Mouse (Mus musculus): ENCODE results near the gene Cd63.

Cd63 gene

DNA sequence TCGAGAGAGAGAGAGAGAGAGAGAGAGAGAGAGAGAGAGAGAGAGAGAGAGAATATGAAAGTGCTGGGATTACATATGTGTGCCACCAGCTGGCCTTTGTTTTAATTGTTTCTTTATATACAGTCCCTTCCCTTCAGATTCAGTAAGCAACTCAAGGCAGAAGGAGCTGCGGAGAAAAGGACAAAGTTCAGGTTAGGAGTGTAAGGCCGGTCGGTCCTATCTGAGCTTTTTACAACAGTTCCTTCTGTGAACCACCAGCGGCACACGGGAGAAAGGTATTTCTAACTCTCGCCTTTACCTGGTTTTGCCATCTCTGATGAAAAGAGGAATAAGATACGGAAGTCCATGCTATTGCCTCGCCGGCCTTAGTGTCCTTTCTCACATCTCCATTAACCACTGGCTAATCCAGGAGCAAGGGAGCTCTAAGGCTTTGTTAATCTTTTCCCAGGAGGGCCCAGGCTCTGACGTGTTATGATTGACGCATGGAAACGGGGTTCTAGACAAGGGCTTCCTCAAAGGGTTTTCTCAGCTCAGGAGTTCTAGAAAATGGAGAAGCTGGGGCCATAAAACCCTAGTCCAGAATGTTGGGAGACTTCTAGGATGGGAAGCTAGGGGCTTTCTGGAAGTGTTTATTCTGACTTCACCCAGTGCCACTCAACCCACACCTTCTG, 8.1 kb downstream of the Cd63 start:
- no peak for DNase-seq

DNA sequence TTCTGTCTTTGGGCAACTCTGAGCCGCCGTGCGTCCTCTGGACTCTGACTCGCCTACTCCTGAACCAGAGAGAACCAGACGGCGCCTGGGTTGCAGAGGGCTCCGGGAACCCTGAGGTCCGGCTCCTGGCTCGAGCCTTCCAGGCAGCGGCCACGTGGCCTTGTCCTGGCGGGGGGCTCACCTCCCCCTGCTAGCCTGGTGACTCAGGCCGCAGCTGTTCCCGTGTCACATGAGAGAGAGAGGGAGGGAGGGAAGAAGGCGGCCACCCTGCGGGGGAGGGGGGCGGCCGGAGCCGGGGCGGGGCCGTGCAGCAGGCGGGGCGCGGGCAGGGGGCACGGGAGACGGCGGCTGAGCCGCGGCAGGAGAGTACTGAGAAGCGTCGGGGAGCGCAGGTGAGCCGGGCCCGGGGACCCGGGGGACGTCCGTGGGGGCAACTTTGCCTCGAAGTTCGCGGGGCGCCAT, 8.8 kb downstream of the Cd63 start:
- no peak for DNase-seq

DNA sequence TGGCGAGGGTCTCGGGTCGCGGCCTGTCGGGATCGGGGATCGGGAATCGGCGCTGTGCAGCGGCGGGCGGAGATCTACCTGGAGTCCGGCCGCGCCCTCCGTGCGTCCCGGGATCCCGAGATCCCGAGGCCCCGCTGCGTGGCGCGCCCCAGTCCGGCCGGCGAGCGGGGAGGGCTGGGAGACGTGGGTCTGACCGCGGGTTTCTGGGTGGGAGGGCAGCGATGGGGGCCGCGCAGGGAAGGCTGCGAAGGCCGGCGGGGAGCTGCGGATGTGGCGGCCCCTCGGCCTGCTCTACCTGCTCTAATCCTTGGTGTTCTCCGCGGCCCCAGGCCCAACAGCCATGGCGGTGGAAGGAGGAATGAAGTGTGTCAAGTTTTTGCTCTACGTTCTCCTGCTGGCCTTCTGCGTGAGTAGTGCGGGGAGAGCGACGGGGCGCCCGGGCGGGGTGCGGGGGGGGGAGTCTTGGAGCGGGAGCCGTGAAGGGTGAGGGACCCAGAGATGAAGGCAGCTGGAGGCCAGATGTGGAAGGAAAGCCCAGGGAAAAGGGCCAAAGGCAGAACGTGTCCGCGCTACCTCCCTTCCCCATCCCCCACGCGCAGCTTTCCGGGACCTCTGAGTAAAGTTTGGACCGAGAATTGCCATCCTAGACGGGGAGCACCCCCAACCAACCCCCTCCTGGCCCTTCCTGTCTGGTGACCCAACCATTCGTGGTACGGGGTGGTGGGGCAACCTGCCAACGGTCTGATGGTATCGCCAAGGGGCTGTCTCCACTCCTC, 9.5 kb downstream of the Cd63 start:
- DNase-seq, result no peak

DNA sequence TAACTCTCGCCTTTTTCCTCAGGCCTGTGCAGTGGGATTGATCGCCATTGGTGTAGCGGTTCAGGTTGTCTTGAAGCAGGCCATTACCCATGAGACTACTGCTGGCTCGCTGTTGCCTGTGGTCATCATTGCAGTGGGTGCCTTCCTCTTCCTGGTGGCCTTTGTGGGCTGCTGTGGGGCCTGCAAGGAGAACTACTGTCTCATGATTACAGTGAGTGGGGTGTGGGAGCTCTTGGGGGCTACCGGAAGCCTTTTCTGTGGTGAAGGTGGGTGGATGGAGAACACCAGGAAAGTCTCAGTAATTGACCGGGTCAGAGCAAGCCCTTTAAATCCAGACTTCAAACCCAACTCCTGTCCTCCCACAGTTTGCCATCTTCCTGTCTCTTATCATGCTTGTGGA, 10.6 kb downstream of the Cd63 start:
- no peak for DNase-seq

DNA sequence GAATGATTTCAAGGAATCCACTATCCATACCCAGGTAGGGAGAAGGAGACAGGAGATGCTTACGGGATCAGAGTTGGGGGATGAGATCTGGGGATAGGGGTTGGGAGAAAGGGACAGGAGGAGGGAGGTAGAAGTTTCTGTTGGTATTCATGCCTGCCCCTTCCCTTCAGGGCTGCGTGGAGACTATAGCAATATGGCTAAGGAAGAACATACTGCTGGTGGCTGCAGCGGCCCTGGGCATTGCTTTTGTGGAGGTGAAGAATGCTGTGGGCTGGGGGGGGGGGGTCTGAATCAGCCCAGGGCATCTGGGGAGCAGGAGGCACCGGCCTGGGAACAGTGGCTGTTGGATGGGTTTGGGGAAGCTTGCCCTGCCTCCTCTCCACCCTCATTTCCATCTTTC, 11.5 kb downstream of the Cd63 start:
- DNase-seq, result no peak

DNA sequence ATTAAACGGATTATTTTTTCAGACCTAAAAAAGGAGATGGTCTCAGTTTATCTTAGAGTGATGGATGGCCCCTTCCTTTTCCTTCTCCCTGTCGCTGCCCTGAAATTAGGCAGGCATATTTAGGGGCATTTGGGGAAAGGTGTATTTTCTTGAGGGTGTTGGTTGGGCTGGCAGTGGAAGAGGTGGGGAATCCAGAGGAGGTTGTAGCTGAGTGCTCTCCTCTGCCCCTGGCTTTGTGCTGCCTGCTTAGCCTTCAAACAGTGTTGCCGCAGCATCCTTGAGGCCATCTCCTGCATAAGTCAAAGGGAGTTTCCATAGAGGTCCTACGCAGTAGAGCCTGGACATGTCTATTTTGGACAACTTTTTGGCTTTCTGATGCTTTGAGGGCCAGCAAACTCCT, 12.0 kb downstream of the Cd63 start:
- DNase-seq, result no peak

DNA sequence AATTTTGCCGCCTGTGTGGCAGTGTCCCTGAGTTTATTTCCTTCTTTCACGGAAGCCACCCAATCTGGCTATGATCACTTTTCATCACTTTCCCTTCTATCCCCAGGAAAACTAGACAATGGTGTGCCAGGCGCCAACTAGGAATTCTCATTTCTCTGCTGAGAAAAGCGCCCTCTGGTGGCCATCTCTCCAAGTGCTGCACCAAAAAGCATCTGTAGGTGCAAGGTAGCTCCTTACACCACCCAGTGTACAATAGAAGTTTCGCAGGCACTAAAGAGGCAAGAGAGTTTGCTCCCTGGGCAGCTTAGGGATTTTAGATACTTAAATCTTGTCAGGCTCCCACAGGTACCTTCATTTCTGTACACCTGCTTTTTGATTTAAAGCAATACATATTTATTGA, 12.4 kb downstream of the Cd63 start:
- DNase-seq, result peak; percentile 83

DNA sequence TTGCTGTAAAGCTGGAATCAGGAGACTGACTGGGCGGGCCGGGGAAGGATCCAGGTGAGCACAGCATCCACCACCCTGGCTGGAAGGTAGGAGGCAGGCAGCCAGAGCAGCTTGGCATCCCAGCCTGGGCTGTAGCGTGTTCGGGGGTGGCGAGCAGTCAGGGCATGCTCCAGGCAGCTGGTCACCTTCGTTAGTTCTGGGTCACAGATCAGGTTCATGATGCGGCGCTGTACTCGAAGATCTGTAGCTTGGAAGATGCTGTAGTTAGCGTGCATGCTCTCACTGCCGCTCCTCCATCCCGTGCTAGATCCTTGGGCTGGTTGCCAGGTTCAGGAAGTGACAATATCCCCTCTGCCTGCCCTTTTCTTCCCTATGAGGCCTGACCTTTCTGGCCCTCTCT, 12.9 kb downstream of the Cd63 start:
- no peak for DNase-seq

DNA sequence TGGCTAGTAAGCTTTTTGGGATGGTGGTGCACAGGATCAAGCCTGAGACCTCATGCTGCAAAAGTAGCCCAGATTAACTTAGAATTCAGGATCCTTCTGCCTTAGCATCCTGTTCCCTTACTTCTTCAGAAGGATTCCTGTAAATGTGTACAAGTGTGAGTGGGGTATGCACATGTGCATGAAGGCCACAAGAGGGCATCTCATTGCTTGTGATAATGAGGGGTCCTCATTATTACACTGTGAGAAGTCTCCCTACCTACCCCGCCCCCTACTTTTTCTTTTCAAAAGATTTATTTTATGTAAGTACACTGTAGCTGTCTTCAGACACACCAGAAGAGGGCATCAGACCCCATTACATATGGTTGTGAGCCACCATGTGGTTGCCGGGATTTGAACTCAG, 14.8 kb downstream of the Cd63 start:
- no peak for DNase-seq

DNA sequence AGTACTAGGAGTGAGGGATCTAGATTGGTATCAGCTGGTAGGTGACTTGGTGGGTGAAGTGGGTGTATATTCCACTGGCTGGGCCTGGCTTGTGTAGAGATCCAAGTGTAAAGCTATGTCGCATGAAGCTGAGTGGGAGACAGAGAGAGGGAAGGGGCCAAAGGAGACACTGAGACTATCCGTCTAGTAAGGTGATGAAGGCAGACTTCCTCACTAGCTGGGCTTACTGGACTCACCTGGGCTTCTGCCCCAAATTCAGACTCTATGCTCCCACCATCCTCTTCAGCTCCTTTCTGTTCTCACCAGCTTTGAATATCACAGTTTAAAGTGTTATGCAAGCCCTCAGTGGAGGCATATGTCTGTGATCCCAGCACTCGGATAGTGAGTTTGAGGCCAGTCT, 15.9 kb downstream of the Cd63 start:
- no peak for DNase-seq

DNA sequence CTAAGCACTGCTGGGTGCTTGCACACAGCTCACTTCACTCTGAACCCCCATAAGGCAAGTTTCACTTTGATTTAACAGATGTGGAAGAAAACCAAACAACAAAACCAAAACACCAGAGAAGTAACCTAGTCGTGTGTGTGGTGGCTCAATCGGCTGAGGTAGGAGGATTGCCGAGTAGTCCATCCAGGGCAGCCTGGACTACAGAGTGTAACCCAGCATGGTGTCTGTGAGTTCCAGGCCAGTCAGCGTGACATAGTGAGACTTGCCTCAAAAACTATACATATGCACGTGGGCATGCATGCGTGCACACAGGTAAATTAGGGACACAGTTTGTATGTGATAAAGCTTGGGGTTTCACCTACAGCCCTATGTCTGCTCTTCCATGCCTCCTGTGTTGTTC, 16.6 kb downstream of the Cd63 start:
- DNase-seq, result no peak

DNA sequence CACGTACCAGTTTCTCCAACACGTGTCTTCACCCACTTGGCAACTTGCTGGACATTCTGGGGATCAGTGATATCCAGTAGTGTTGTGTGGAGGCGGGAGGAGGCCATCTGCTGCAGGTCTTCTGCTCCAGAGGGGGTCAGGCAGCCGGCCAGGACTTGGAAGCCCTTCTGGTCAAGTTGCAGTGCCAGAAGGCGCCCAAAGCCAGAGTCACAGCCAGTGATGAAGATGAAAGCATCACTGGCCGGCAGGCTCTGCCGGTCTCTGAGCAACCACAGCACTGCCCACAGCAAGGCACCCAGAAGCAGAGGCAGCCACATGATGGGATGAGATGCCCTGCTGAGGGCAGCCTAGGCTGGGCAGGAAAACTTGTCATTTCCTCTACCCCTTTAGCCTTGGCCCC, 17.5 kb downstream of the Cd63 start:
- no peak for DNase-seq

DNA sequence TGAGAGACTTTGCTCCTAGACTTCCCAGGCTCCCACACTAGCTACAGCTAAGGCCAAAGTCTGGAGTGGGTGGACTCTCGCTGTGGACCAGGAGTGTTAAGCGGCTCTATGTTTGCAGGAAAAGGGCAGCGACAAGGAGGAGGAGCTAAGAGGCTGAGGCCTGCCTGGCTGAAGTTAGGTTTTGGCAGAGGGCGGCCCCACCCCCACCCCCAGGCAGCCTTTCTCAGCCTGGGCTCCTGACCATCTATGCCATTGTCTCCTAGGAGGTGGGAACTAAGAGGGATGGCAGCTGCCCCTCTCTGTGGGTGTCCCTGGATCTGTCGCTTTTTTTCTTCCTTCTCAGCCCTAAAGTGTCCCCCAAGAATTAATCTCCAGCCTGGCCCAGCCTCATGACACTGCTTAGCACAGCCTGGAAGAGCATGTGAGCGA, 18.4 kb downstream of the Cd63 start:
- DNase-seq, result no peak

DNA sequence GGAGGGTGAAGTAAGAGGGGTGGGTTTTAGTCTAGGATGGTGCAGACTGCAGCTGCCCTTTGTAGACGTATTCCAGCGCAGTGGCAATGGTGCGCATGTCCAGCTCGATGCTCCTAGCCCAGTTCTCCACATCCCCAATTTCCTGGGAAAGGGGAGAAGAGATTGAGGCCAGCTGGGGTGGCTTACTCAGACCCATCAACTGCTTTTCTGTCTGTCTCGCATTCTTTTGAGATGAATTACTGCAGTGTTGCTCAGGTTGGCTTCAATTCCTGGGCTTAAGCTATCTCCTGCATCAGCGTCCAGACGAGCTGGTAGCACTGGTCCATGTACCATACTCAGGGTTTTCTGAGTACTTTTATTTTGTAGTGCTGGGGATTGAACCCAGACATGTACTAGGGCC, 19.2 kb downstream of the Cd63 start:
- DNase-seq, result no peak

DNA sequence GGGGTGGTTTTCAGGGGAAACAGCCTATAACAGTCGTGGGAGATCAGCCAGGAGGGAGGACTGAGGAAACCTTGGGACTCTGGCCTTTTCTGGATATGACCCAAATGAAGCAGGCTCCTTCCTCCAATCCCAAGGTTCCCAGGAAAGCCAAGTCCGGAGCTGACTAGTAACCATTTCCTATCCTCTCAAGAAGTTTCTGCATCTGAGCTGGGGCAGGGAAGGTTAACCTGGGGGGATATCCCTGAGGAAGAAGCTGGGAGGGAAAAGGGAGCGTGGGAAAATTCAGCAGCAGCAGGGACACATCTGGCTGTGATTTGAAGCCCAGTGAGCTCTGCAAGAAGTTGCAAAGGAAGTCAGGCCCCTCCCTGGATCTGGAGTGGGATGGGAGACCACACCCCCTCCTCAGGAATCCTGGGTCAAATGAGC, 20.0 kb downstream of the Cd63 start:
- DNase-seq, result no peak

DNA sequence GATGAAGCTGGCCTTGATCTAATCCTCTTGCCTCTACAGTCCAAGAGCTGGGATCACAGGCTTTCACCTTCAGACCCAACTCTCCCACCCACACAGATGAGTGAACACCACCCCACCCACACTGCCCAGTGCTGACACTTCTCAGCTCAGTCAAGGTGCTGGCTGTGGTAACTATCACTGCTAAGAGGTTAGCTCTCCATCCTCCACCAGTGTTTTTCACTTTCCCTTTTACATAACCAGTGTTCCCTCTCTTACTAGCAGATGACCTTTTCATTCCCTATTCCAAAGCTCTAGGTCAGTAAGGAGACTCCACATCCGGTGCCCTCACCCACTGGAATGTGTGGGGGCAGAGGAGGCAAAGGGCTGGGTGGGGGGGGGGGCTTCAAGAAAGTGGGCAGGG, 20.5 kb downstream of the Cd63 start:
- no peak for DNase-seq

DNA sequence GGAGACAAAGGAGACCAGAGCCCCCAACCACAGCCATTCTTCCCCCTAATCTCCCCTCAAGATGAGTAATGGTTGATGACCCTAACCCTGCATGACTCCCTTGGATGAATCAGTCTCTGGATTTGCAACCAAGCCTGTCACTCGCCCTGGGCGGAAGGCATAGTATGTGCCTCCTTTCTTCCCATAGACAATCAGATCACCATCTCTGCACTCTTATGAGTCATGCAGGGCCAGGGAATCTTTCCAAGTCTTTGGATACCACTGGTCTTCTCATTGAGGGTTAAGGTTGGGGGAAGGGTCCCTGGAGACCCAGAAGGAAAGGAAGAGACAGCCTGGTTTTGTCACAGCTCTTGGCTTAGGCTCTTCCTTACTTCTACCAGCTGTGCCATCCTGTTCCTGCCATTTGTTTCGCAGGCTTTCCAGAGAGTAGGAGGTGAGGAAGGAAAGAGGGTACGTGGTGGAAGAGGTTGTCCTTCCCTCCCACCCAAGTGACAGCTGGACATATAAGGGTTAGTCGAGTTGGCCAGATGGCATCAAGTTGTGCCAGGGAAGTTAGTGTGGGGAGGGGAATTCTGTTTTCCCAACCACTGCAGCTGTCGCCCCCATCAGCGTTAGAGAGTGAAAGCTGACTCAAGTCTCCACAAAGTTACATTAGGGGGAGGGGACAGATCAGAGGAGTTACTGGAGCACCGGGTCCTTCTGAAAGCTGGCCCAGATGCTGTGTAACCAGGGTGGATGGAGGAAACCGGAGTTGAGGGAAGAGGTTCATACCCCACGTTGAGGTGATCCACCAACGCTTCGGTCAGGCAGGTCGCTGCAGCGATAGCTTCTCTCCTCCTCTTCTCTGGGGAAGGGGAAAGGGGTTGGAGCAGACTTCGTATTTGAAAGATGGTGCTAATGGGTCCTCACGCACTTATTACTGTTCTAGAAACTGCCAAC, 21.4 kb downstream of the Cd63 start:
- no peak for DNase-seq

DNA sequence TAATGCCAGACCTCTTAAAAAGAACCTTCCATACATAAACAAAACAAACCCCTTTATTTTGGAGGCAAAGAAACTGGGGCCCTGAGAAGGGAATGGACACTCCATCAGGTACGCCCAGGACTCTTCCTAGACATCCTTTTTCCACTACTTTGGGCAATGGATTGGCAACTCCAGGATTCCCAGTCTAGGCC, 21.9 kb downstream of the Cd63 start, which contains the start of gene Rdh5:
Gene Rdh5, minus strand, starts transcription at position 67 of the 191 bp plus-strand sequence.
- DNase-seq, result no peak

DNA sequence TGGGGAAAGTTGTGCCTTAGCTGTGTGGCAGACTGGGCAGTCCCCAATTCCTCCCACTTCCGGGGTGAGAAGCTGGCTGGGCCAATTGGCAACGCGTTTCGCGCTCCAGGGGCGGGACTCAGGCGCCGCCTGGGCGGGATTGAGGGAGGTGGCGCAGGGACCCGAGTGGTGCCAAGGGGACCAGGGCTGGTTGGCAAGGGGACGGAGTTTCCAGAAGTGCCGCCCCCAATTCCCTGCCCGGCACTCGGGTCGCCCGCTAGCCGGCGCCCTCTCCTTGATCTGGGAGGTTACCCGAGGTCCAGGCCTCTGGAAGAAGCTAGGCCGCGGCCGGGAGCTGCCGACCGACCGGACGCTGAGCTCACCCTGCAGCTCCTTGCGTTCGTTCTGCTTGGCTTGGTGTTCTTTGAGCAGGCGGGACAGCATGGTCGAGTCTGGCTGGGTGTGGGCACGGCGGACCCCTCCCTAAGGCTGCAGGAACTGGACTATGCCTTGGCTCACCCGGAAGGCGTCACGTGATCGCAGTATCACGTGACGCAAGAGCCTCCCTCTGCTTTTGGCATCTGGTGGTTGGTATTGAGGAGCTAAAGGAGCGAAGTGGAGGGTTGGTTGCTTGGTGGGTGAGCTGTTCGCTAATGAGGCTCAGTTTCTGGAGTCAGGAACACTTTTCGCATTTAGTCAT, 22.4 kb downstream of the Cd63 start:
- DNase-seq, result peak; percentile 95

DNA sequence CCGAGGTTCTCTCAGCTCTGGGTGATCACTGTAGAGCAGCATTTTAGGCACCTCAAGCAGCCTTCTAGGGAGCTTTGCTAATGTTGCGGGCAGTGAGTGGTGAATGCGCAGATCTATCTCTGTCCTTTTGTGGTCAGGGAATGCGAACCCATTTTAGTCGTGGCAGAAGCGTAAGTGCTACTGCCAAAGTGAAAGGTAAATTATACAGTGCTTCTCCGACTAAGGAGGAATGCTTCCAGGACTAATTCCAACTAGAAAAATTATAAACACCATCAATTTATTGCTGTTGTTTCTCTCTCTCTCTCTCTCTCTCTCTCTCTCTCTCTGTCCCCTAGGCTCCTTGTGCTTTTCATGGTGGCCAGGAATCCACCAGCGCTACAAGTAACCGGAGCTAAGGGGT, 23.1 kb downstream of the Cd63 start, which contains the start of gene Bloc1s1:
Gene Bloc1s1, minus strand, starts transcription at position 101 of the 400 bp plus-strand sequence.
- DNase-seq, result no peak

DNA sequence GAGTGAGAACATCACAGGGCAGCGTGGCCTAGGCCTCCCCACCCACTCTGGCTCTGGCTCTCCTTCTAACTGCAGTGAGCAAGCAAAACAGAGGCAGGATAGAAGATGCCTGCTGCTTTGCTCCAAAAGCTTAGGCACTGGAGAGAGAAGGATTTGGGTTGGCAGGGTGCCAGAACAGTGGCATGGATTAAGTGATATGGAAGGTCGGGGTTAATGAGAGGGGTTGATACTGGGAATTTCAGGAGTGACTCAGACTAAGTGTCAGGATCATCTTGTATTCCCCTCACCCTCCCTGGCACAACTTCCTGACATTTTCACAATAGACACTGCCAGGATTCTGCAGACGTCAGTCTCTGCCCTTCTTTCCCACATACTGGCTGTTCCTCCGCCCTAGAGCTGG, 27.6 kb downstream of the Cd63 start:
- DNase-seq, result no peak

DNA sequence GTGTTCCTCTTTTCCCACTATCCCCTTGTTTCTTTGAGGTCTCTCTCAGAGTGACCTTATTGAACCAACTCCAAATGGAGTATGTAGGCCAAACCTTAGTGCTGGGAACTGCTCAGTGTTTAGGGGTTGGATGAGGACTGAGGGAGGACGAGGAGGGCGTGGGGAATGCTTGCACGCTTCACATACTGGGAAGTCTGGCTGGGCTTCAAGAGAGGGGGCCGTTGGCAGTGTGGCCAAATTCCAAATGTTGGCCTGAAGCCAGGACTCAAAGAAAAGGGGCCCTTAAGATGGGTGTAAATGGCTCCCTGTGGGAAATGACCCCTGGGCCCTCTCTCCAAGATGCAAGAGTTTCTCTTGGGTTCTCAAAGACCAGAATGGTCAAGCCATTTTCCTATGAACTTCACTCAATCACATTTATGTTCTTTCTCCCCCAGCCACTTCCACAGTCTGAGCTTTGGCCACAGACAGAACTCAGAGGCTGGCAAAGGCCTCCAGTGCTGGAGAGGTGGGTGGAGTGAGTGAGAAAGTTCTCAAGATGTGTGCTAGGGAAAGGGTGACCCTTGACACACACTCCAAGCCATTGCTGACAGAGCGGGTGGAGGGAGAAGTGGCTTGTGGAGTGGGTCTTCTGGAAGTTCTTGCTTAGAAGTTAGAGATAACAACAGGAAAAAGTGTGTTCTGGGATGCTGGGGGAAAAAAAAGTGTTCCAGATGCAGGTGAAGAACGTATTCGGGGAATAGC, 29.0 kb downstream of the Cd63 start:
- DNase-seq, result no peak

Measured in thymus, postnatal 25 days (tissue).